Mouse (Mus musculus): ENCODE measurements at regions not wholly inside any gene's neighbourhood (a gene's known extent, or its start where the extent isn't known, plus 50 kb on each side); places are given as distances from the start of the nearest gene placed in this dataset.

- no peak for DNase-seq (ENCODE audit: low spot score)
Observed at GRCm38 (mm10) chr9:60995096-60995495, 200.8 kb downstream of the Uaca start.

- DNase-seq (ENCODE audit: low spot score), result peak; percentile 19
Observed at GRCm38 (mm10) chr9:60998086-60998785, 203.9 kb downstream of the Uaca start.

- DNase-seq (ENCODE audit: low spot score), result peak; percentile 60
Observed at GRCm38 (mm10) chr9:60999001-60999529, 204.7 kb downstream of the Uaca start.

GRCm38 (mm10) chr9:61000232-61000631, 205.9 kb downstream of the Uaca start:
- DNase-seq (ENCODE audit: low spot score), result no peak

- no peak for DNase-seq (ENCODE audit: low spot score)
Observed at GRCm38 (mm10) chr9:61002572-61002971, 208.2 kb downstream of the Uaca start.

GRCm38 (mm10) chr9:61008446-61008845, 214.1 kb downstream of the Uaca start:
- no peak for DNase-seq (ENCODE audit: low spot score)

GRCm38 (mm10) chr9:61011066-61011465, 216.7 kb downstream of the Uaca start:
- no peak for DNase-seq (ENCODE audit: low spot score)

- DNase-seq (ENCODE audit: low spot score), result peak; percentile 61
Observed at GRCm38 (mm10) chr9:61012771-61013540, 218.6 kb downstream of the Uaca start.

- DNase-seq (ENCODE audit: low spot score), result no peak
Observed at GRCm38 (mm10) chr9:61014151-61014550, 219.8 kb downstream of the Uaca start.

- DNase-seq (ENCODE audit: low spot score), result no peak
Observed at GRCm38 (mm10) chr9:61015374-61015890, 221.1 kb downstream of the Uaca start.

- no peak for DNase-seq (ENCODE audit: low spot score)
Observed at GRCm38 (mm10) chr9:61016673-61017072, 222.3 kb downstream of the Uaca start.

- peak; percentile 28 for DNase-seq (ENCODE audit: low spot score)
Observed at GRCm38 (mm10) chr9:61019938-61020337, 225.6 kb downstream of the Uaca start.

- no peak for DNase-seq (ENCODE audit: low spot score)
Observed at GRCm38 (mm10) chr9:61021810-61022209, 227.5 kb downstream of the Uaca start.

GRCm38 (mm10) chr9:61022371-61023026, 228.2 kb downstream of the Uaca start:
- no peak for DNase-seq (ENCODE audit: low spot score)

GRCm38 (mm10) chr9:61025341-61025740, 231.0 kb downstream of the Uaca start:
- DNase-seq (ENCODE audit: low spot score), result no peak

GRCm38 (mm10) chr9:61028775-61029401, 234.5 kb downstream of the Uaca start:
- DNase-seq (ENCODE audit: low spot score), result no peak

- DNase-seq (ENCODE audit: low spot score), result peak; percentile 74
Observed at GRCm38 (mm10) chr9:61031699-61032447, 237.5 kb downstream of the Uaca start.

GRCm38 (mm10) chr9:61032448-61033433, 238.4 kb downstream of the Uaca start:
- no peak for DNase-seq (ENCODE audit: low spot score)

GRCm38 (mm10) chr9:61033593-61033992, 239.3 kb downstream of the Uaca start:
- DNase-seq (ENCODE audit: low spot score), result no peak

GRCm38 (mm10) chr9:61042063-61042462, 247.7 kb downstream of the Uaca start:
- DNase-seq (ENCODE audit: low spot score), result no peak

Measured in heart, adult 8-10 months (tissue).